In genomic region chr8:120344166-120344565, GRCm38 (mm10) we compare ENCODE assay signal across 11 mouse cellular contexts.
DNase-seq lines count a peak whose midpoint lies in the region; ATAC-seq and TF ChIP-seq lines count a peak whose summit lies in the region.
"Had no signal": no experiment of that assay in that cellular context is flagged by ENCODE, and none has a peak within 500 bp of the region (broad histone marks: within the 10 kb centered on the region; RNA-seq: fewer than 3 reads in every experiment).

No protein-coding gene starts in this region.

- intact Hi-C loops in left cerebral cortex, adult 2 months (cut with DNase I): no loop called here
- intact Hi-C loops in heart, postnatal 36 days (cut with DNase I): no loop called here

- no peak for TF ChIP-seq CTCF in left cerebral cortex, adult 2 months (IDR thresholded peaks at IDR 0.05)

- no peak overlapping the region for H3K4me3 ChIP-seq in heart, embryonic 10.5 days
- no peak overlapping the region for H3K4me3 ChIP-seq in embryonic facial prominence, embryonic 11.5 days (ENCODE audit: low read depth, low read length)
- no peak overlapping the region for H3K4me3 ChIP-seq in limb, embryonic 10.5 days
- no peak overlapping the region for H3K4me3 ChIP-seq in midbrain, embryonic 12.5 days
- no peak overlapping the region for H3K4me3 ChIP-seq in left cerebral cortex, adult 2 months

- WGBS in heart, embryonic 10.5 days: 20% methylated on average over 4 of the region's 4 CpGs
- 24% methylated on average over 4 of the region's 4 CpGs for WGBS in embryonic facial prominence, embryonic 11.5 days
- 46% methylated on average over 4 of the region's 4 CpGs for WGBS in limb, embryonic 10.5 days
- WGBS in midbrain, embryonic 12.5 days: 25% methylated on average over 4 of the region's 4 CpGs

- H3K27me3 ChIP-seq in heart, embryonic 10.5 days (ENCODE audit: insufficient read depth, poor library complexity, severe bottlenecking): peaks cover 22% of the 10 kb centered on the region
- no peaks in the 10 kb centered on the region for H3K27me3 ChIP-seq in embryonic facial prominence, embryonic 11.5 days (ENCODE audit: control insufficient read depth, insufficient read depth, low read length)
- H3K27me3 ChIP-seq in limb, embryonic 10.5 days (ENCODE audit: low read depth, poor library complexity, severe bottlenecking): 0 out of 2 replicates have a peak, but pooled peaks cover 9% of the 10 kb centered on the region
- H3K27me3 ChIP-seq in midbrain, embryonic 12.5 days: peaks cover 22% of the 10 kb centered on the region

- no peaks in the 10 kb centered on the region for H3K36me3 ChIP-seq in heart, embryonic 10.5 days
- H3K36me3 ChIP-seq in embryonic facial prominence, embryonic 11.5 days (replicated peaks; ENCODE audit: control insufficient read depth, insufficient read depth, low read depth, low read length): no peaks in the 10 kb centered on the region
- no peaks in the 10 kb centered on the region for H3K36me3 ChIP-seq in limb, embryonic 10.5 days
- no peaks in the 10 kb centered on the region for H3K36me3 ChIP-seq in midbrain, embryonic 12.5 days

- ATAC-seq in embryonic facial prominence, embryonic 11.5 days (replicated peaks; ENCODE audit: insufficient number of reproducible peaks, low FRiP score, low TSS enrichment, low read depth): no peak
- no peak for ATAC-seq in midbrain, embryonic 12.5 days (ENCODE audit: low FRiP score, low read depth)
- ATAC-seq in erythroblast, adult 5-6 weeks (replicated peaks; ENCODE audit: low FRiP score, poor library complexity, severe bottlenecking): no peak

- peak overlapping the region; percentile 43; the same call in 1 of the 2 replicates for H3K27ac ChIP-seq in heart, embryonic 10.5 days
- H3K27ac ChIP-seq in embryonic facial prominence, embryonic 11.5 days (replicated peaks; ENCODE audit: low read depth, low read length): 0 out of 2 replicates have a peak overlapping the region, but pooled peaks have one; percentile 0
- peak overlapping the region; percentile 37 for H3K27ac ChIP-seq in limb, embryonic 10.5 days
- peak overlapping the region; percentile 74 for H3K27ac ChIP-seq in midbrain, embryonic 12.5 days (replicated peaks)
- no peak overlapping the region for H3K27ac ChIP-seq in left cerebral cortex, adult 2 months

- no peak overlapping the region for H3K9ac ChIP-seq in embryonic facial prominence, embryonic 11.5 days (replicated peaks; ENCODE audit: low read length)
- 0 out of 2 replicates have a peak overlapping the region, but pooled peaks have one; percentile 17 for H3K9ac ChIP-seq in midbrain, embryonic 12.5 days (replicated peaks)

- no peak for DNase-seq in heart, embryonic 10.5 days (ENCODE audit: low spot score)
- no peak for DNase-seq in heart, adult 8-10 months (ENCODE audit: low spot score)
- DNase-seq in embryonic facial prominence, embryonic 11.5 days (ENCODE audit: low spot score): no peak
- DNase-seq in limb, embryonic 10.5 days (ENCODE audit: low spot score): no peak
- DNase-seq in left cerebral cortex, adult 2 months (ENCODE audit: extremely low spot score in 1 of 2, low spot score in 2 of 2): no peak
- DNase-seq in heart, postnatal 36 days: no peak
- DNase-seq: cerebellum, adult 8-10 months; kidney, postnatal 14 days; left cerebral cortex, postnatal 4 days had no signal

- no peak overlapping the region for H3K4me2 ChIP-seq in embryonic facial prominence, embryonic 11.5 days (ENCODE audit: low read depth, low read length)
- H3K4me2 ChIP-seq in midbrain, embryonic 12.5 days (replicated peaks): no peak overlapping the region

- H3K9me3 ChIP-seq in heart, embryonic 10.5 days: no peaks in the 10 kb centered on the region
- H3K9me3 ChIP-seq in embryonic facial prominence, embryonic 11.5 days (replicated peaks; ENCODE audit: control insufficient read depth, low read length): no peaks in the 10 kb centered on the region
- H3K9me3 ChIP-seq in limb, embryonic 10.5 days (replicated peaks): no peaks in the 10 kb centered on the region
- no peaks in the 10 kb centered on the region for H3K9me3 ChIP-seq in midbrain, embryonic 12.5 days

- peaks cover 91% of the 10 kb centered on the region for H3K4me1 ChIP-seq in heart, embryonic 10.5 days
- H3K4me1 ChIP-seq in embryonic facial prominence, embryonic 11.5 days (ENCODE audit: control insufficient read depth, insufficient read depth, low read length): peaks cover 7% of the 10 kb centered on the region
- H3K4me1 ChIP-seq in limb, embryonic 10.5 days: peaks cover 98% of the 10 kb centered on the region
- H3K4me1 ChIP-seq in midbrain, embryonic 12.5 days: peaks cover 94% of the 10 kb centered on the region
